Mouse (Mus musculus): ENCODE results near the gene Ctbp2.
A peak's percentile ranks its signal among the peaks of the same experiment; 100 is the strongest.

Gene Ctbp2

DNA sequence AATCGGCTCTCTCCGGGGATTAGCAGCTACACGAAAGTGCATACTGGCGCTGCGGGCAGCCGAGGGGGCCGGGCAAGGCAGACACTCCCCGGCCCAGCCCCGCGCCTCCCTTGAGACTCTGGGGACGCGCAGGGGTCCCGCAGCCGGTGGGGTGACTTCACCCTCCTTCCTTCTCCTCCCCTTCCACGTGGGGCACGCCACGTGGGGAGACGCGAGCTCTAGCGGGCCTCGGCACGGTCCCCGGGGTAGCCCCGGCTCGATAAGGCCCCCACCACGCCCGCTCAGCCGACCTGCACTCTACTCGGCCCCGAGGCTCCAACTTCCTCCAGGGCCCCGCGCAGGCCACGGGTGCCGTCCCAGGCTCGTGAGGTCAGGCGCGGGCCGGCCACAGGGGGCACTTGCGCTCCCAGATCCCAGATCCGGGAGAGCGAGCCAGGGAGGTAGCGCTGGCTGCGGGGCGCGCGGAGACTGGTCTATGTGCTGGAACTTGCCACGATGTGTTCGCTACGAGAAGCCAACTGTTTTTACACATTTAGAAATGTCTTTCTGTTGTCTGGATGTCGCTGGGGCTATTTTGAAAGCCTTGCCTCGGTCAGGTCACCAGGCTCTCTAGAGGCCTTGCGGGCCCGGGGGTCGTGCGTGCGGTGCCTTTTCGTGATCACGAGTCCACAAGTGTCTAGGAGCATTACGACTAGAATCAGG lies at the start of gene Ctbp2:
Gene Ctbp2, minus strand, starts transcription at position 356 of the 702 bp plus-strand sequence.
- DNase-seq (ENCODE audit: low read depth, low spot score), result no peak

DNA sequence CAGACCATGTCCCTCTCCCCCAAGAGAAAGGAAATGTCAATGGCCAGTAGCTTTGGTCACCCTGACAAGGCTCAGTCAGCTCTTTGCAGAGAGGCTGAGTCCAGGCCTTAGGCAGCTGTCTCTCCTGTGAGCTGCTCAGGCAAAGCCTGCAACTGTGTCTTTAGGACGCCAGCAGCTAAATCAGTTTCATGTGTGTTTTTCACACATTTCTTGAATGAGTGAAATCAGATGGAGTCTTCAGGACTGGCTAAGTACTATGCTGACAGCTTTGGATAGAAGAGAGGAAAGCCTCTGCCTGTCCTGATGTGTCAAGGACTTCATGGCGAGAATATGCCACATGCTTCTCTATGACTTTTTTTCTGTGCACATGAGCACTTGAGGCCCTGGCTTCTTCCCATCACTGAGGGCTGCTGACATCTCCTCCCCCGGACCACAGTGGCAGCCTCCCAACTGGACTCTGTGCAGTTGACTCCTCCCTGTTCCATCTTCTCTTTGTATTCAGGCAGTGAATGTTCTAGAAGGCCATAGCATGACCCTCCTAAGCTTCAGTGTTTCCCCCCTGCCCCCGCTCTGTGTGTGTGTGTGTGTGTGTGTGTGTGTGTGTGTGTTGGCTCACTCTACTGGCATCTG lies 47.4 kb upstream of the Ctbp2 start:
- no peak for DNase-seq (ENCODE audit: low read depth, low spot score)

DNA sequence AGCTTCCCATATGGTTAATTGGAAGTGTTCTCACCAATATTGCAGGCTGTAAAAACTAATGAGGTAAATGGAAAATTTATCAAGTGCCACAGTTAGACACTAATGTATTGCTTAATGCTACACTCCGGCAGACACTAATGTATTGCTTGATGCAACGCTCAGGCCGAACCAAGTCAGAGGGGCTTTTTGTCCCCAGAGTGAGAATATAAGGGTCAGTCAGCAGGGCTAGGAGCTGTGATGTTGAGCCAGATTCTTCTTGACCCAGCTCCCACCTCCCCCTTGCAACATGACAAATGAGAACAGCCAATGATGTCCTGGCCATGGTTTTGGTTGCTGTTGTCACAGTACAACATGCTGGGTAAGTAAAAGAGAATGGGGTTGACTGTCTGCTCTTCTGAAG lies 44.8 kb upstream of the Ctbp2 start:
- DNase-seq (ENCODE audit: low read depth, low spot score), result no peak

DNA sequence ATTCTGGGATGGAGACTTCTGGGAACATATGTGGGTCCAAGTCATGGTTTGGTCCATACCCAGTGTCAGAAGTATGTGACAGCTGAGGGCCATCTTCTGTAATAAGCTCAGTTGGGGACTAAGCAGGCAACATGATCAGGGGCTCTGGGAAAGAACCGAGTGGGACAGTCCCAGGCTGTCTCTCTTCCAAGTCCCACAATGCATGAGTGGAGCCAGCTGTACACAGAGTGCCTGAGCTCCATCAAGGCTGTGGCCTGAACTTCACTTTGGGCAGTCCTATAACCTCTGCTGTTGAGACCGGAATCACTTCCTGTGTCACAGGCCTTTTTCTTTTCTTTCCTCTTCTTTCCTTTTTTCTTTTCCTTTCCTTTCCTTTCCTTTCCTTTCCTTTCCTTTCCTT lies 43.7 kb upstream of the Ctbp2 start:
- no peak for DNase-seq (ENCODE audit: low read depth, low spot score)

DNA sequence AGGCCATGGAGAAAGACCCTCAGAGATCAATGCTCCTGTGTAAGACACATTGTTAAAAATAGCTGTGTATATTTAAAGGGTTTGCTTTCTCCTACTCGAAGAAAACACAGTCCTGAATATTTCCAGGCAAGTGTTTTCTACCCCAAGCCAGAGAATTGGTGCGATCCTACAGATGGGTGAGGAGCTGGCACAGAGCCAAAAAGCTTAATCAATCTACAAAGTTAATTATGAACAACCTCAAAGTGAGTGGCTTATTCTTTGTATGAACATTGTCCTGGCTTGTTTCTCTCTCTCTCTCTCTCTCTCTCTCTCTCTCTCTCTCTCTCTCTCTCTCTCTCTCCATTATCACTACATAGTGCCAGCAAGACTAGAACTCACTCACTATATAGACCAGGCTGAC lies 40.6 kb upstream of the Ctbp2 start:
- DNase-seq (ENCODE audit: low read depth, low spot score), result no peak

DNA sequence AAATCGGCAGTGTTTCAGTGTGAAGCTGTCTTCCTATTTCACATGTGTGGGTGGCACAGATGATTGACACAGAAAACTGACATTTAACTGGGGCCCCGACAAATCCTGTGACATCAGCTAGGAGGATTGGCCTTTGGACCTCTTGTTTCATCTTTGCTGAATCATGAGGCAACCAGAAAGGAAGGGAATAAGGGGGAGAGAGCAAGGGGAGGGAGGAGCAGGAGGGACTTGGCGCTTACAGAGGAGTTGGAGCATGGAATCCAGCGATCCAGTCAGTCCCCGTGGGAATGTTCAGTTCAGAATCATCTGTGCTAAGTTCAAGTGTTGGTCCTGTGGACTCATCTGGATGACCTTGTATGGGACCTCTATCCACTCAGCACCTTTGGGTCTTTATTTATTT lies 38.9 kb upstream of the Ctbp2 start:
- DNase-seq (ENCODE audit: low read depth, low spot score), result no peak

DNA sequence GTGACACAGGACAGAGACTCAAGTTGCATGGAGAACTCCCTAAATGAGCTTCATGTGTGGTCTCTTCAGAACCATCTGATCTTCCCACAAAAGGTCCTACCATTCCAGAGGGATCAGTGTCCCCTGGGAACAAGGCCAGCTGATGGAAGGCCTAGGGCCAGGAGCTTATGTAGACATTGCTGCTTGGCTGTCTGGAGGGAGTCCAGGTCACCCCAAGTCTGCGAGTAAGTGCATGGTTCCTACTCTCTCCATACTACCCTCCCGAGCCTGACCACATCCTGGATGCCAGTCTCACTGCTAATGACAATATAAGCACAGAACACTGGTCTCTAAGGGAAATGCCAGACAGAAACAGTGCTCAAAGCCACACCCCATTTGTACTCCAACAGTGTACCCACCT lies 38.0 kb upstream of the Ctbp2 start:
- DNase-seq (ENCODE audit: low read depth, low spot score), result no peak

DNA sequence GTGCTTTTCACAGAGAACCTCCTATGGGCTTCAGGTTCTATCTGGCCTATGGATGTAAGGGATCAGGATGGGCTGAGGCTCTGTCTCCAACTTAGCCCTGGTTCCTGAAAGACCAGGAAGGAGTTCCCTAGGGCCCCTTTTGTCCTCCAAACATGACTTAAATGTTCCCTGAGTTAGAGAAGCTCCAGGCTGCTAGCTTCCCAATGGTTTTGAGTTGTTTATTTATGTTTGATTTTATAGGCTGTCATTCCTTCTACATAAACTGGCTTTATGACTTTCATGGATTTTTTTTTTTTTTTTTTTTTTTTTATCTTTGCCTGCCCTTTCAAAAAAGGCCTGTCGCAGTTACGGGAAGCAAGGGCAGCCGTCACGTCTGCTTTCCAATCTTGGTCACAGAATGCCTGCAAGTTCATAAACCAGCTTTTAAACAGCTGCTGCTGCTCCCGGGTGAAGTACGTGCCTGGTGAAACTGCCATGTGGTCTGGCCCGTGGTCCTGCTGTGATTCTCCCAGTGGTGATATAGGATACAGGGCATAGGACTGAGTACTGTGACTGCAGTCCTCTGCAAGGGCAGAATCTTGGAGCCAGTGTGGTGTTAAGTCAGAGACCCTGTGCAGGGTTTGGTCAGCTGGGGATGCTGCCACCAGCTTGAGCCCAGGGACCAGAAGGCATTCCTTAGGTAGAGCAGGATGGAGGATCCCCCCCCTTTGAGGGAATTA lies 37.4 kb upstream of the Ctbp2 start:
- DNase-seq (ENCODE audit: low read depth, low spot score), result no peak

DNA sequence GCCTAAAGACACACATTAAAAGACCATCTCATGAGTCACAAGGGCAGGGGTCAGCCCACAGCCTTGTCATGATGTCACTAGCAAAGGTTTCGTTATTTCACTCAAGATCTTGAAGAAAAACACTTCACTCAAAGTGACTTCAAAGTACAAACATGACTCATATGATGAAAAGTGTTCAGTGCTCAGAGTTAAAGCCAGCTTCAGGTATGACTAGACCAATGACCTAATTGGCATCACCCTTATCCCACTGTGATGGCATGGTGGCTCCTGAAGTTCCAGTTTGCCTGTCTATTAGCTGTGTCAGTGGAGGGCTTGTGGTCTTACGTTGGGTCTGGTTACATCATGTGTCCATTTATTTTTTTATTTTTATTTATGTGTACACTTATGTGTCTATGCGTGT lies 35.4 kb upstream of the Ctbp2 start:
- no peak for DNase-seq (ENCODE audit: low read depth, low spot score)

DNA sequence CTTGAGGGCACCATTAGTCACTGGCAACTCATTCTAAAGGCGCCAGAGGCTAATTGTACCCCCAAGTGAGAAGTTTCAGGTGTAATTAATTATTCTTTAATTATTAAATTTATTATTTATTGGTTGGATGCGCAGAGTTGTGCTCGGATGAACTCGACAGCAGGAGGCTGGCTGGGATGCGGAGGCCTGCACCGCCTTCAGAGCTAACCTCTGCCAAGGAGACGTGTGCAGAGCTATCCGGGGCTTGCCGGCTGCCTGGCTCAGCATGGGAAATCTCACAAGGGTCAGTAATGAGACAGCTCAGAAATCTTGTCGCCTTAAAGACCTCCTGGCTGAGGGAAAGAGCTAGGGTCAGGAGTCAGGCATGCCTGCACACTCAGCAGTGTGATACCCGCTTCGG lies 31.5 kb upstream of the Ctbp2 start:
- DNase-seq (ENCODE audit: low read depth, low spot score), result no peak

DNA sequence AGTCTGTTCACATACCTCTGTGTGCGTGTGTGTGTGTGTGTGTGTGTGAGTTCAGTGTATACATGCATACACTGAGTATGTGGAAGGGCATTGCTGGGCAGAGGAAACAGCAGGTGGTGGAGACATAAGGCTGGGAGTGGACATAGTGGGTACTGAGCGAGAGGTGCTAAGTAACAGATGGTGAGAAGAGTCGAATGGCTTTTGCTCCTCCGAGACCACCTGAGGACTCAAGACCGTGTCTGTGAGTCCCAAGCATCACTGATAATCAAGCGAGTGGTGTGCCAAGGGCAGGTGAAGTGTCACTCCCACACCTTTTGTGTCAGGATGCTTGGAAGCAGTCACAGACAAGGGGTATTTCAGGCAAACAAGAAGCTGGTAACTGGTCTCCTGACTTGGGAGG lies 30.7 kb upstream of the Ctbp2 start:
- DNase-seq (ENCODE audit: low read depth, low spot score), result no peak

DNA sequence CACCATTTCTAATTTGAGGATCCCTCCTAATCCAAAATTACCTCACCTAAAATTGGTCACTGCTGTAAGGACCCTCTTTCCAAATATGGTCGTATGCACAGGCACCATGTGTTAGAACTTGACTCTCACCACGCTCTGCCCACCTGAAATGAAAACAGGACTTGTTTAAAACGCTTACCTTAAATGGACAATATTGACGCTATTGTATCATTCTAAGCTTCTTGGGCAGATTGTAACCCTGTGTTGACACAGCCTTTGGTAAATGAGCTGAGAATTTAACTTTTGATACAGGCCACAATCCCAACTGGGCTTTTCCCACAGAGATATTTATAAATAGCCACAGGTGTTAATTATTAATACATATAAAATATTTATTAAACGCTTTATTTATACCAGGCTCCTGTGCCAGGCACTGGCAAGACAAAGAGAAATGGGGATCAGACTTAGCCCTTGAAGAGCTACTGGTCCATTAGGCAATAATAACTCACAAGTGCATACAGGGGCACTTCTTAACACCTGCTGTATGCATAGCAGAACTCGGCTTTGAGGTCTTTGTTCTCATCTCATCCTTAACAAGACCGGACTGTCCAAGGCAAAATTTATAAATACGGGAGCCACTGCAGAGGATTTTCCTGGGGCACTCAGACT lies 15.7 kb upstream of the Ctbp2 start:
- DNase-seq (ENCODE audit: low read depth, low spot score), result no peak

DNA sequence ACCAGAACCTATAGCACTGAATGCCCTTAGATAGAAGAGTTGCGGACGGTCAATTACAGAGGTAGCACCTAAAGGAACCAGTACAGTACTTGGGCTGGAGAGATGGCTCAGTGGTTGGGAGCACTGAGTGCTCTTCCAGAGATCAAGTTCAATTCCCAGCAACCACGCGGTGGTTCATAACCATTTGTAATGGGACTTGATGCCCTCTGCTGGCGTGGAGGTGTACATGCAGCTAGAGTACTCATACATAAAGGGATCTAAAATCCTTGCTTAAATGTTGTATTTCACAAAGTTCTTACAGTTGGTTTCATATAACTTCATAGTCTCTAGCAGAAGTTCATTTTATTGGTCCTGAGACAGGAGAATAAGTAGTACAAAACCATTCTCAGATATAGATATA lies 9.4 kb upstream of the Ctbp2 start:
- no peak for DNase-seq (ENCODE audit: low read depth, low spot score)

DNA sequence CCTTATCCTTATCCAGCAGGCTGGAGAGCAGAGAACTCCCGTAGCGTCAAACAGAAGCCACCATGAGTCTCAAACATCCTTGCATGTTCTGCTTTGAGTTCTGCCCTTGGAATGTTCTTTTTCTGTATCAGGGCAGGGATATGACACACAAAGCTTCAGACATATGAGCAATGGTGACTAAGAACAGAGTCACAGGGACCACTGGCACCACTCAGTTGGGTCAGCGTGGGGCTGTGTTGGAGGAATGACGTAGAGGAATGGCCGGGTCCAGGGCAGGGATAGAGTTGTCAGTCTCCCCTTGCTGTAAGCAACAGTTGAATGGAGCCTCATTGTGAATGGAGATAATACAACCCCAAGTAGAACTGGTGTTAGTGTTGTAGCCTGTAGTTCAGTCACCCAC lies 8.5 kb upstream of the Ctbp2 start:
- no peak for DNase-seq (ENCODE audit: low read depth, low spot score)

DNA sequence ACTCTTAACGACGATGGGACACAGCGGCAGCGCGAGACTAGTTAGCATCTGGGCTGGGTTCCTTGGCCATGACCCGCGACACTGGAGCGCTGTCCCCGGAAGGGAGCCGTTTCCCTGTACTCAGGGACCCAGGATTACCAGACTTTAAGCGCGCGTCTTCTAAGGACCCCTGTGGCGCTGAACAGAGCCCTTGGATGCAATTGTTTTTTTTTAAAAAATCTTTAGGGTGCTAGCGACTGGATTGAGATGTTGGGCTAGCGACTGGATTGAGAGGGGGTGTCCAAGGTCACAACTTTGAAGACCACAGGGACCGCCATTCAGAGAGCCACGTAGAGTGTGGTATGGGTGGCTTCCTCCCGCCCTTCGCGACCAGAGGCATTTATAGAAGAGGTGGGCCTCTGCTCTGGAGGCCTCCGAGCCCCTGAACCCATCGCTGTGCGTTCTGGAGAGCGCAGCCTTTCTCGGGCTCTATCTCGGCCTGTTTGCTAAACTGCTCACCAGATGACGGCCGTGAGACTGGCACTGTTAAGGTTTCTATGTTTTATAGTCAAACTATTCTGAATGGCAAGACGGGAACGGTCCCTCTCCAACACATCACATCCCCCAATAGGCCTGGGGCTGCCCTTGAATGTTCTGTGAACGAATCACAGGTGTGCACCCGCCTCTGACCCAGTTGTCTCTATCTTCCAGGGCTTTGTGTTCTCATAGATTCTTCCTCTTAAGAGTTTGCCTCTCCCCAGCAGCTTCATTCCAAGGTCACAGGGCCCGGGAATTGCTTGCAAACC lies 739 bp upstream of the Ctbp2 start:
- DNase-seq (ENCODE audit: low read depth, low spot score), result no peak

DNA sequence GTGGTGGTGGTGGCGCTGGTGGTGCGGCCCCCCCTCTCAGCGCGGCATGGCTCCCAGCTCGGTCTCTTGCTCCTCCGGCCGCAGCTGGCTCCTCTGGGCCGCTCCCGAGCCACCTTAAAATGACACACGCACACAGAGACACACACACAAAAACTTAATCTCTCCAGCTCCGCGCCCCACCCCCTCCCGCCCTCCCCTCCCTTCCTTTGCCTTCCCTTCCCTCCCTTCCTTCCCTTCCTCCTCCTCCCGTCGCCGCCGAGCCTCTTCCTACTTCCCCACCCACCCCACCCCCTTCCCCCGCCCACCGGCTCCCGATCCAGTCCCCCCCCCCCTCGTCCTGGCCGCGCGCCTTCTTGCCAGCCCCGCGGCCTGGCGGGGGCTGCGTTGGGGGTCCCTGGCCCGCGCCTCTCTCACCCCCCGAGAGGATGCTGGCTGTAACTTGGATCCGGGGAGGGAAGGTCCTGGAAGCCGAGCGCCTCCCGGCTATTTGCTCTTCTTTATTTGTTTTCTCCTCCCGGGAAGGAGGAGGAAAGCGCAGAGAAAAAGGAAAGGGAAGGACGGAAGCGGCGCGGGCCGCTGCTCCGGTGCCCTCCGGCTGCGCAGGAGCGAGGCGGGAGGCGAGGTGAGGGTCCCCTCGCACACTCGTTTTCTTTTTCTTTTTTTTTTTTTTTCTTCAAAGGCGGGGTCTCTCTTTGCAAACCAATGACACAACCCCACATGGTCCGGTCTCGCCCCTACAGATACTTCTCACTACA lies 733 bp downstream of the Ctbp2 start, which contains the start of gene Fgfr2:
Gene Fgfr2, minus strand, starts transcription at position 107 of the 755 bp plus-strand sequence.
- peak; percentile 45 for DNase-seq (ENCODE audit: low read depth, low spot score)

DNA sequence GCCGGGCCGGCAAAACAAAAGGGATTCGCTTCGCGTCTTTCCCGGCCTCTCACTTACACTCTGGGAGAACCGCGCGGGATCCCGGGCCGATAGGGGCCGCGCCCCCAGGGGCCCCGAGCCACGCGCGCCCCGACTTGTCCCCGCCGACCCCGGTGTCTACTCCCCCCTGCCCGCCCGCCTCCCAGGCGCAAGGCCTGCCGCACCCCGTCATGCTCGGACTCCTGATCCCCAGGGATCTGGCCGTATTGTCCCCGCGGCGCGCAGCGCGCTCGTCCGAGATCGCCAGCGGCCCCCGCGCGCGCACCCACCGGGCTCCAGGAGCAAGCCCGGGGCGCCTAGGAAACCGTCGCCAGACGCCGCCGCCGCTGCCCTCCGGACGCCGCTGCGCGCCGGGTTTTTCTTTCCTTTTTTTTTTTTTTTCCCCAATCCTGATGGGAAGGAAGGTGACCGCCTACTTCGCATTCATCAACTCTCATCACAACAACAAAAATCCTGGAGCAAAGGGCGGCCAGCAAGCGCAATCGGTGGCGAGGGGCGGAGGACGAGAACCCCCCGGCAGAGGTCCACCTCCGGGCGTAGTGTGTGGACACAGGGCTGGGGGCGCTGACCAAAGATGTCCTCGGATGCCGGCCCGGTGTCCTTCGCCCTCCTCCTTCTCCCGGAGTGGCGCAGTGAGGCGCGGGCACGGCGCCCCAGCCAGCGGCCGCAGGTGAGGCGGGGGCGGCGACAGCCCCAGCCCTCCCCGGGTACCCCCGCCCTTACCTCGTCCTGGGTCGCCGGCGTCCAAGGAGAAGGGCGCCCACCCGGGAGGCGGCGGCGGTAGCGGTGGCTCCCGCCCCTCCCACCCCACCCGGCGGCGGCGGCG lies 1.5 kb downstream of the Ctbp2 start:
- no peak for DNase-seq (ENCODE audit: low read depth, low spot score)

DNA sequence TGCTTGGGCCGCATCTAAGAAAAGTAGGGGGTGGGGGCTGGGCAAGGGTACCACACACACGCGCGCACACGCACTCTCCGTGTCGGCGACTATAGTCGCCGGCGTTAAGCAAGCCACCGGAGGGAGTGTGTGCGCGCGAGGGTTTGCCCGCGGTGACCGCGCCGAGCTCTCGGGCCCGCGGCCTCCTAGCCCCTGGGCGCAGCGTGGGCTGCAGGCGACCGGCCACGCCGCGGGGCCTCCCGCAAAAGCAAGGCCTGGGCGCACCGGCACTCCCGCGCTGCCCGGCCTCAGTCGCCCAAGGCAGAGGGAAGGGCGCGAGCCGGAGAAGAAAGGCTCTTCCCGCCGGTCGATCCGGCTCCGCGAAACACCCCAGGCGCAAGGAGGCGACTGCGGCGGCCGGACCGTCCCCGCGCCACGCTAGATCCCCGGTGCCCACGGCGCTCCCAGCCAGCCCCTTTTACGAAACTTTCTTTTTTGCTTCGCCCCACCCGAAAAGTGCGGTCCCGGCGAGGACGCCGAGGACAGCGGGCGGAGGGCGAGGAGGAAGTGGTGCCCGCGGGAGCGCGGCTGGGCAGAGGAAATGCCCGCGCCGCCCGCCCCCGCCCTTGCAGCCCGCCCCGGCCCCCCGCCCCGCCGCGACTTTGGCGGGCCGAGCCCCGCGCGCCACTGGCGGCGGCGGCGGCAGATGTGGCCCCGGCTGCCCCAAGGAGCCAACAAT lies 2.3 kb downstream of the Ctbp2 start:
- no peak for DNase-seq (ENCODE audit: low read depth, low spot score)

DNA sequence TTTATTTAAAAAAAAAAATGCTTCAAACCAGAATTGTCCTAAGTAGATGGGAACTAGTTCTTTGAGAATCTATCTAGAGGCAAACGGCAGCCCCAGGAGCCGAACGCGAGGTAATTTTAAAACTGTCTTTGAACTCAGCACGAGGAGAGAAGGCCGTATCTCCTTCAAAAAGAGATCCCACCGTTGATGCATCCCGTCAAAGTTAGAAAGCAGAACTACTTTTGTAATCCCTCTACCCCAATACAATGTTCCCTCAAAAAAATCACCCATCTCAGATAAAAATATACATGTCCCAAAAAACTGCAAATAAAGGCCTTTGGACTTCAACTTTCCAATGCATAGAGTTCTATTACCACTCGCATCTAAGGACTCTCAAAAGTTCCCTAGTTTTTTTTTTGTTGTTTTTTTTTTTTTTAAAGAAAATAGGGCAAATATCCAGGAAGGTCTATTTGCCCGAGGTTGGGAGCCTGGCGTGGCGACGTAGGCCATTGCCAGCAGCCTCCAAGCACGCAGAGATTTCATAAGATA lies 3.0 kb downstream of the Ctbp2 start:
- no peak for DNase-seq (ENCODE audit: low read depth, low spot score)

Data from brain, embryonic 18.5 days (tissue).